Mouse (Mus musculus): ENCODE measurements around the gene Hagh. TPM values are rescaled to one million over a fixed set of nuclear protein-coding genes. Genes with fewer than 3 reads are reported as not detected.

The Hagh gene
- total RNA-seq, 4 experiments from 2014 or later = 129 to 143 (median 135) TPM

DNA sequence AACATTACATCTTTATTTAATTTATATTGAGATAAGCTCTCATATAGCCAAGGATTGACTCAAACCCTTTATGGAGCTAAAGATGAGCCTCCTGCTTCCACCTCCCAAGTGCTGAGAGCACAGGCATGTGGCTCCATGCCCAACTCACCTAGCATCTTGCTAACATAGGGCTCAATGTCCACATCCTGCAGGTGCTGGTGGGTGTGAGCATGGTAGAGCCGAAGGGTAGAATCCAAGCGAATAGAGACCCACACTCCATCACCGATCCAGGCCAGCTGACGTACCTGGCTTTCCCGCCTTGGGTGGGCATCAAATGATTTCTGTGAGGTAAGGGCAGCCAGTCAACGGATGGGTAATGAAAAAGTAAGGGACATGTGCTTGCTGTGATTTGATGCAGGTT, 60.1 kb downstream of the Hagh start:
- DNase-seq (ENCODE audit: low spot score in 2 of 2) = peak in 1 of 2 experiments; percentile 12

GRCm38 (mm10) chr17:24902124-24902523, 62.2 kb downstream of the Hagh start:
- DNase-seq (ENCODE audit: low spot score in 2 of 2) = peak in 1 of 2 experiments; percentile 4

DNA sequence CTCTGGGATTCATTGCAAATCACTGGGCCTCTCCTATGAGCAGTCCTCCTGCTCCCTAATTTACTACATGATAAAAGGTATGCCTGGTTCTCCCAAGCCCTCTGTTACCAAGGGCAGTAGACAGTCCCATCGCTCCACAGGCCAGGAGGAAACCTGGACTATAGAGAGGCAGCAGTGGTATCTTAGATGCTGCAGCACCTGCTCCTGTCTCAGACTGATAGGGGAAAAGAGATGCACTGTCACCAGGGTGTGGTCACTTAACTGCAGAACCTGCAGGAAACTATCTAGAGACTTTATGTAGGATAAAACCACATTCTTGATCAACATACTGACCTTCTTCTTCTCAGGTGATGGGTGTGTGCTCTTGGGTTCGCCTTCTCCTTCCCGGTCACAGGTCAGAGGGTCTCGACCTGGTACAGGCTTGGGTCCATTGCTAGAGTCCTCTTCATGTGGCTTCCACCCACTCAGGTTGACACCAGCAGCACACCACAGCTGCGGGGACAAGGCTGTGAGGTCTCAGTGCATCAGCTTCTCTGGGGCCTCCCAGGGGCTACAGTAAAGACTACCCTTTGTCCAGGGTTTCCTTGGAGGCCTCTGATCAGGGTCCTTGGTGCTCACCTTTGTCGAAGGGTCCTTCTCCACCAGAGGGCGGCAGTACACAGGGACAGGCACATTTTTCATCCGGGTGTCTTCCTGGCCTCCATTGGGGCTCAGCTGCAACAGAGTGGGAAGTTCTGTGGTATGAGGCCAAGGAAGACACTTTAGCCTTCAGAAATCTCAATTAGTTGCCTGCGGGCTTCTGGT, 62.9 kb downstream of the Hagh start:
- peak in 1 of 2 experiments; percentile 13 for DNase-seq (ENCODE audit: low spot score in 2 of 2)

DNA sequence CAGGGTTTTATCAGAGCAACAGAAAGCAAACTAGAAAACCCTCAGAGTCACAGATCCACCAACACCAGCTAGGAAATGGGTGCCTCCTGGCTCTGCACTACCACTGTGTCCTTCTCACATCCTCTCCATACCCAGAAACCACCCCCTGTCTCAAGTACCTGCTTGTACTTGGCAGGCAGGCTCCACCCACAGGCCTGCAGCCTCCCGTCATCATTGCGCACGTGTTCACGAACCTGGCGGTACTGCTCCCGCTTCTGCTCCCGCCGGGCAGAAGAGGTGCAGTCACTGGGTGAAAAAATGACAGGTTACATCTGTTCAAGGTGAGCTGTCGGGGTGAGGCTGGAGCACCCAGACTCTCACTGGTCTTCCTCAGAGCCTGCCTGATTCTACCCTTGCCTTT, 63.8 kb downstream of the Hagh start:
- no peak for DNase-seq (ENCODE audit: low spot score in 2 of 2)

DNA sequence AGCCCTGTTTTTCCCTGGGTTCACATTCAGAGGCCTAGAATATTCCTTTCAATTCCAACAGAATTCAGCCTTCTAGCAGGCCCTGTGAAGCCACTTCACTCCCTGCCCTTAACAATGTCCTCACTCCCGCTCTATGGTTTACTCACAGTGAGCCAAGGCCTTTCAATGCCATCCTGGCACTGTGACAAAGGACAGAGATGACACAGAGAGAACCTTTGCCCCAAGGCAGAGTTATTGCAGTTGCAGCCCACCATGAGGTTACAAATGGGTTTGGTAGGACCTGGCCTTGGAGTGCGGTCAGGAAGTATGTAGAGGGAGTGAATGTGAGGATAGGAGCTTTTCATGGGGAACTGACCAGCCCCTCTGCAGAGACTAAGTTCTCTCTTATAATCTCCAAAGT, 67.6 kb downstream of the Hagh start:
- DNase-seq (ENCODE audit: low spot score in 2 of 2) = no peak

GRCm38 (mm10) chr17:24913984-24914383, 74.0 kb downstream of the Hagh start:
- no peak for DNase-seq (ENCODE audit: low spot score in 2 of 2)

Other genes with a start within 250 kb of the Hagh start
- 100 to 1,000 TPM; 123 to 148 (median 137) TPM for gene Tsc2, start 207.5 kb upstream of the Hagh start, total RNA-seq (2022)
- 1 to 10 TPM; 5.7 to 7.0 (median 6.1) TPM for gene Nthl1, start 207.5 kb upstream of the Hagh start, total RNA-seq (2022)
- 10 to 100 TPM; 41.0 to 47.7 (median 42.0) TPM for gene Slc9a3r2, start 189.8 kb upstream of the Hagh start, total RNA-seq (2022)
- gene Npw, start 181.7 kb upstream of the Hagh start, total RNA-seq (2022) = under 1 TPM in 1 of 4 experiments, not detected in 3; 0.63 TPM
- 10 to 100 TPM; 30.4 to 40.9 (median 36.1) TPM for gene Zfp598, start 170.5 kb upstream of the Hagh start, total RNA-seq (2022)
- gene Syngr3, start 150.2 kb upstream of the Hagh start, total RNA-seq (2022) = 100 to 1,000 TPM; 163 to 176 (median 164) TPM
- gene Gfer, start 144.0 kb upstream of the Hagh start, total RNA-seq (2022) = 10 to 100 TPM; 17.6 to 19.2 (median 18.0) TPM
- 1 to 10 TPM; 2.8 to 5.9 (median 3.0) TPM for gene Noxo1, start 143.9 kb upstream of the Hagh start, total RNA-seq (2022)
- gene Tbl3, start 132.5 kb upstream of the Hagh start, total RNA-seq (2022) = 10 to 100 TPM; 23.4 to 29.7 (median 25.6) TPM
- gene Rnf151, start 122.1 kb upstream of the Hagh start, total RNA-seq (2022) = under 1 TPM in 1 of 4 experiments, not detected in 3; 0.37 TPM
- 100 to 1,000 TPM; 270 to 312 (median 290) TPM for gene Rps2, start 122.0 kb upstream of the Hagh start, total RNA-seq (2022)
- gene Ndufb10, start 115.7 kb upstream of the Hagh start, total RNA-seq (2022) = 100 to 1,000 TPM; 208 to 258 (median 238) TPM
- gene Rpl3l, start 112.3 kb upstream of the Hagh start, total RNA-seq (2022) = under 1 TPM; 0.36 to 0.94 (median 0.43) TPM
- 10 to 100 TPM; 41.4 to 52.7 (median 44.7) TPM for gene Msrb1, start 103.5 kb upstream of the Hagh start, total RNA-seq (2022)
- gene Hs3st6, start 87.2 kb upstream of the Hagh start, total RNA-seq (2022) = under 1 TPM; 0.51 to 0.65 (median 0.55) TPM
- not detected for gene Meiob, start 35.9 kb upstream of the Hagh start, total RNA-seq (2022)
- gene Fahd1, start 10.2 kb downstream of the Hagh start, total RNA-seq (2022) = 10 to 100 TPM; 18.7 to 19.5 (median 19.1) TPM
- gene Igfals, start 25.9 kb downstream of the Hagh start, total RNA-seq (2022) = under 1 TPM in 2 of 4 experiments, not detected in 2; 0.17 to 0.25 TPM
- 10 to 100 TPM; 28.1 to 33.7 (median 32.0) TPM for gene Nubp2, start 46.2 kb downstream of the Hagh start, total RNA-seq (2022)
- 10 to 100 TPM; 51.6 to 57.5 (median 55.3) TPM for gene Spsb3, start 46.5 kb downstream of the Hagh start, total RNA-seq (2022)
- 10 to 100 TPM; 44.3 to 57.5 (median 48.6) TPM for gene Eme2, start 54.9 kb downstream of the Hagh start, total RNA-seq (2022)
- gene Mrps34, start 55.0 kb downstream of the Hagh start, total RNA-seq (2022) = 10 to 100 TPM; 65.0 to 73.3 (median 69.1) TPM
- gene Nme3, start 56.4 kb downstream of the Hagh start, total RNA-seq (2022) = 10 to 100 TPM; 43.5 to 59.7 (median 55.1) TPM
- gene Mapk8ip3, start 96.8 kb downstream of the Hagh start, total RNA-seq (2022) = 100 to 1,000 TPM; 348 to 379 (median 363) TPM
- 1 to 10 TPM; 5.4 to 7.7 (median 7.0) TPM for gene Jpt2, start 120.5 kb downstream of the Hagh start, total RNA-seq (2022)
- 10 to 100 TPM; 25.7 to 28.9 (median 26.7) TPM for gene Cramp1l, start 175.6 kb downstream of the Hagh start, total RNA-seq (2022)
- 10 to 100 TPM; 17.4 to 21.5 (median 20.3) TPM for gene Ift140, start 175.9 kb downstream of the Hagh start, total RNA-seq (2022)
- gene Tmem204, start 243.4 kb downstream of the Hagh start, total RNA-seq (2022) = 10 to 100 TPM in 3 of 4 experiments, 1 to 10 TPM in 1; 7.5 to 11.2 (median 10.6) TPM